Mouse (Mus musculus): ENCODE results near the gene Ptges. TPM values are rescaled to one million over a fixed set of nuclear protein-coding genes. Genes with fewer than 3 reads are reported as not detected.
A peak's percentile ranks its signal among the peaks of the same experiment; 100 is the strongest.
"Not testable (repeated sequence)": the region's sequence is repeated elsewhere in the genome, so short reads cannot be mapped to it uniquely, and the experiment has no call there.

Gene Ptges
- polyA plus RNA-seq, 1 experiment = 12.3 TPM

DNA sequence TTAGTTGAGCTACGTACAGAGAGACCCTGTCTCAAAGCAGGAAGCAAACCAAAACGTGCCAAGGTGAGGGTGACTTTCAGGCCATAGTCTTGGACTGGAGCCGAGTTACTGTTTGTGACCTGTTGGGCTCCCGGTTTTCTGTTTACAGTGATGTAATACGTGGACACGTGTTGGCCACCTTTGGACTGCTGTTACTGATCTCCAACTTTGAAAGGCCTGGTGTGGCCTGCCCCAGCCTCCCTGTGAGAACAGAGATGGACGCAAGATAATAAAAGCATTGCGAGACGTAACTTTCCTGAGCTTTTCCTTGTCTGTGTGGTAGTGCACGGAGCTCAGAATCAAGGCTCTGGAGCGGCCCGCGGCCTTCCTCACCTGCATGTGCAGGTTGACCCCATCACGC, 29.1 kb upstream of the Ptges start:
- Histone ChIP-seq H3K4me1 (replicated peaks; ENCODE audit: control insufficient read depth, insufficient read depth, low read length) (peaks cover 11% of the 10 kb centered on the region), H3K27ac (ENCODE audit: control insufficient read depth, insufficient read depth, low read length) (no peak overlapping the region), H3K4me3 (ENCODE audit: control insufficient read depth, insufficient read depth, low read length) (no peak overlapping the region), H3K27me3 (ENCODE audit: control insufficient read depth, insufficient read depth, low read length) (no peaks in the 10 kb centered on the region), H3K36me3 (ENCODE audit: control insufficient read depth, insufficient read depth, low read length) (peaks cover 59% of the 10 kb centered on the region)
- no peak for TF ChIP-seq CTCF (IDR thresholded peaks at IDR 0.05; ENCODE audit: borderline replicate concordance, control insufficient read depth, extremely low read depth, insufficient read depth, low read length, poor library complexity)
- TF ChIP-seq POLR2A (IDR thresholded peaks at IDR 0.05; ENCODE audit: control insufficient read depth, extremely low read depth, insufficient read depth, low read length, poor library complexity) = no peak
- WGBS = 94% methylated on average over 14 of the region's 14 CpGs
- no peak for DNase-seq

DNA sequence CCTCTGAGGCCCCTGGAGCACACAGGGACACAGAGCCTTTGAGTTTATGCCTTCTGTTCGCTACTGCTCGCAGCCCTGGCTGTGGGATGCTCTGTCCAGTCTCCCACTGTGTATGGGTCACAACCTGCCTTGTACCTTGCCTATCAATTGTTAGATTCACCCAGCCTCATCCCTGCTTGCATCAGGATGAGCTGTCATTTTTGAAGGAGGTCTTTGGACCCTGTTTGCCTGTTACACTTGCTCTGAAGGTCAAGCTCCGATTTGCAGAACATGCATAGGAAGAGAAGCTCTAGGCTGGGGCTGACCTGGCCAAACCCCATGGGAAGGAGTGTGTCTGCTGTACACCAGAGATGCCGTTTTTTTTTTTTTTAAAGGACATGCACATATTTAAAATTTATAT, 27.8 kb upstream of the Ptges start:
- no peak for DNase-seq
- no peak overlapping the region for H3K27ac ChIP-seq (ENCODE audit: control insufficient read depth, insufficient read depth, low read length)
- 95% methylated on average over 4 of the region's 4 CpGs for WGBS
- TF ChIP-seq CTCF (IDR thresholded peaks at IDR 0.05; ENCODE audit: borderline replicate concordance, control insufficient read depth, extremely low read depth, insufficient read depth, low read length, poor library complexity) = no peak
- no peak for TF ChIP-seq POLR2A (IDR thresholded peaks at IDR 0.05; ENCODE audit: control insufficient read depth, extremely low read depth, insufficient read depth, low read length, poor library complexity)
- no peaks in the 10 kb centered on the region for H3K27me3 ChIP-seq (ENCODE audit: control insufficient read depth, insufficient read depth, low read length)
- H3K36me3 ChIP-seq (ENCODE audit: control insufficient read depth, insufficient read depth, low read length) = peaks cover 49% of the 10 kb centered on the region
- no peak overlapping the region for H3K4me3 ChIP-seq (ENCODE audit: control insufficient read depth, insufficient read depth, low read length)
- H3K4me1 ChIP-seq (replicated peaks; ENCODE audit: control insufficient read depth, insufficient read depth, low read length) = peaks cover 17% of the 10 kb centered on the region

DNA sequence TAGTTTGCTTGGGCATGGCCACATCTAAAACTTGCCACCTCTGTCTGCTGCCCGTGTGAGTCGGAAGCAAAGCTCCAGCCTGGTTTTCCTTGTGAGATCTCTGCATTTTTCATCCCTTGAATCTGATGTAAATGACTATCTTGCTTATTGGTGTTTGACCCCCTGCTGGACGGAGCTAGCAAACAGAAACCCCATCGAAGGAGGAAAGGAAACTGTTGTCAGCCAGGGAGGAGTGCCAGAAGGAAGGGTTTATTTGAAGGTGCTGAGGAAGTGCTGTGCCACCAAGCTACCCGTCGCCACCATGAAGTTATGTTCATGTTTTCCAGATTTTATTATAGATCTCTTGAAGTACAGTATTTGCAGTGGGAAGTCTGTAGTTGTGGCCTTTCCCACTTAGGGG, 25.1 kb upstream of the Ptges start:
- 44% methylated on average over 6 of the region's 6 CpGs for WGBS
- peaks cover 35% of the 10 kb centered on the region for H3K36me3 ChIP-seq (ENCODE audit: control insufficient read depth, insufficient read depth, low read length)
- TF ChIP-seq CTCF (IDR thresholded peaks at IDR 0.05; ENCODE audit: borderline replicate concordance, control insufficient read depth, extremely low read depth, insufficient read depth, low read length, poor library complexity) (no peak), POLR2A (IDR thresholded peaks at IDR 0.05; ENCODE audit: control insufficient read depth, extremely low read depth, insufficient read depth, low read length, poor library complexity) (no peak)

DNA sequence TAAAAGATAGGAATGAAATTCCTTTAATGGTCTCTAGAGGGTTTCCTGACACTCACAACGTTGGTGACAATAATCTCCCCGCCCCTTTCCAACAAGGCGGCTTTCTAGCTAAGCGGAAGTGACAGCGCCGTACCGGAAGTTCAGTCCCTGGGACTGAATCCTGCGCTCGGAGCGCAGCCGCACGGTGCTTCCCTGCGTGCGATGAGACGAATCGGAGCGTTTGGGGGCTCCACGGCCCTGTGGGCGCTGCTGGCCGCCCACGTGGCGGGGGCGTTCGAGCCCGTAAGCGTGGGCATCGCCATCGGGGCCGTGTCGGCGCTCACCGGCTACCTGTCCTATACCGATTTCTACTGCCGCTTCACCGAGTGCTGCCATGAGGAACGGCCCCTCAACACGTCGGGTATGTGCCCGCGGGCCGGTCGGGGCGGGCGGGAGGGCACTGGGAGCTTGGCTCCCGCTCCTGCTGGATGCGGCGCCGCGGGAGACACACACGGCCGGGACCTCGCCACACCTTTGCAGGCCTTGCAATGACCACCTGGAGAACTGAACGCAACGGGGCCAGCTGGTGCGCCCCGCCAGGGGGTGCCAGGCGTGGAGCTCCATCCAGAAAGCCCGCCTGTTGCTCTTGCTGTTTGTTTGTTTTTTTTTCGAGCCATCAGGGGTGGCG, 23.3 kb upstream of the Ptges start, which contains the start of gene Tor1b:
Gene Tor1b, plus strand, starts transcription at position 136 of the 667 bp plus-strand sequence.
- peak; percentile 81 for DNase-seq
- H3K27me3 ChIP-seq (ENCODE audit: control insufficient read depth, insufficient read depth, low read length) = no peaks in the 10 kb centered on the region
- TF ChIP-seq POLR2A (IDR thresholded peaks at IDR 0.05; ENCODE audit: control insufficient read depth, extremely low read depth, insufficient read depth, low read length, poor library complexity) (peak; percentile 95), CTCF (IDR thresholded peaks at IDR 0.05; ENCODE audit: borderline replicate concordance, control insufficient read depth, extremely low read depth, insufficient read depth, low read length, poor library complexity) (0 out of 2 replicates have a peak, but pooled peaks have one; percentile 37)
- peaks cover 19% of the 10 kb centered on the region for H3K4me1 ChIP-seq (replicated peaks; ENCODE audit: control insufficient read depth, insufficient read depth, low read length)
- WGBS = under 1% methylated on average over 60 of the region's 60 CpGs
- no peak within 1 kb of the TSS for H3K27ac ChIP-seq (ENCODE audit: control insufficient read depth, insufficient read depth, low read length)
- peak within 1 kb of the TSS; percentile 55 for H3K4me3 ChIP-seq (ENCODE audit: control insufficient read depth, insufficient read depth, low read length)
- H3K36me3 ChIP-seq (ENCODE audit: control insufficient read depth, insufficient read depth, low read length) = peaks cover 17% of the 10 kb centered on the region

More for the DNA sequence above, 25.1 kb upstream of the Ptges start:
- H3K4me3 ChIP-seq (ENCODE audit: control insufficient read depth, insufficient read depth, low read length) = no peak overlapping the region
- no peak for DNase-seq
- H3K4me1 ChIP-seq (replicated peaks; ENCODE audit: control insufficient read depth, insufficient read depth, low read length) = peaks cover 19% of the 10 kb centered on the region
- no peak overlapping the region for H3K27ac ChIP-seq (ENCODE audit: control insufficient read depth, insufficient read depth, low read length)
- no peaks in the 10 kb centered on the region for H3K27me3 ChIP-seq (ENCODE audit: control insufficient read depth, insufficient read depth, low read length)

DNA sequence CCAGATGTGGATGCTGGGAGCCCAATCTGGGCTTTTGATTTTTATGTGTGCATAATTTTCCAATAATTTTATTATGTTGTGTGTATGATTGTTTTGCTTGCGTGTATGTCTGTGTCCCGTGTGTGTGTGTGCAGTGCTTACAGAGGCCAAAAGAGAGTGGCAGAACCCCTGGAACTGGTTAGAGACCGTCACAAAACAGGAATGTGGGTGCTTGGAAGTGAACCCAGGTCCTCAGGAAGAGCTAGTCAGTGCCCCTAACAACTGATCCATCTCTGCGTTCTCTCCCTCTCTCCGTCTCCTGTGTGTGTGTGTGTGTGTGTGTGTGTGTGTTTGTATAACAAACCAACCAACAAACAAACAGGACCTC, 22.8 kb upstream of the Ptges start:
- DNase-seq = no peak
- Histone ChIP-seq H3K36me3 (ENCODE audit: control insufficient read depth, insufficient read depth, low read length) (peaks cover 12% of the 10 kb centered on the region), H3K4me1 (replicated peaks; ENCODE audit: control insufficient read depth, insufficient read depth, low read length) (peaks cover 19% of the 10 kb centered on the region), H3K27me3 (ENCODE audit: control insufficient read depth, insufficient read depth, low read length) (no peaks in the 10 kb centered on the region), H3K4me3 (ENCODE audit: control insufficient read depth, insufficient read depth, low read length) (no peak overlapping the region), H3K27ac (ENCODE audit: control insufficient read depth, insufficient read depth, low read length) (no peak overlapping the region)
- TF ChIP-seq POLR2A (IDR thresholded peaks at IDR 0.05; ENCODE audit: control insufficient read depth, extremely low read depth, insufficient read depth, low read length, poor library complexity) = no peak
- TF ChIP-seq CTCF (IDR thresholded peaks at IDR 0.05; ENCODE audit: borderline replicate concordance, control insufficient read depth, extremely low read depth, insufficient read depth, low read length, poor library complexity) = no peak
- 50% methylated on average over 5 of the region's 5 CpGs for WGBS

DNA sequence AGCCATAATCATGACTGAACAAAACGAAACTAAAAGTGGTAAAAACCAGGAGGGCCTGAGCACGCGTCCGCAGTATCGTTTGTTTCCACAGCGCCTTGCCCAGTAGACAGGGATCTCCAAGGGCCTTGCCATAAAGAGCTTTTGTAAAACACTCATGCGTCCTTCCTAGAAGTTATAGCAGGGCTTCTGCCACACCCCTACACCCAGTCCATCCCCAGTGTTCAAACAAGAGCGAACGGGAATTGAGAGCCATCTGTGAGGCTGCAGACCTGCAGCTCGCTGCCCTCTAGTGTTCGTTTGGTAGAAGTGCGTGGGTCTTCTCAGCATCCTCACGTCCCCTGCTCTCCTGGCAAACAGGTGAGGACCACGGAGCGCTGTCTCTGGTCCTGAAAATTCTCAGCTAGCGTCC, 12.9 kb upstream of the Ptges start:
- WGBS = 2% methylated on average over 16 of the region's 16 CpGs
- H3K27me3 ChIP-seq (ENCODE audit: control insufficient read depth, insufficient read depth, low read length) = no peaks in the 10 kb centered on the region
- no peaks in the 10 kb centered on the region for H3K36me3 ChIP-seq (ENCODE audit: control insufficient read depth, insufficient read depth, low read length)
- H3K4me3 ChIP-seq (ENCODE audit: control insufficient read depth, insufficient read depth, low read length) = peak overlapping the region; percentile 77
- DNase-seq = peak; percentile 73
- no peak overlapping the region for H3K27ac ChIP-seq (ENCODE audit: control insufficient read depth, insufficient read depth, low read length)
- TF ChIP-seq POLR2A (IDR thresholded peaks at IDR 0.05; ENCODE audit: control insufficient read depth, extremely low read depth, insufficient read depth, low read length, poor library complexity) = no peak
- peak; percentile 94 for TF ChIP-seq CTCF (IDR thresholded peaks at IDR 0.05; ENCODE audit: borderline replicate concordance, control insufficient read depth, extremely low read depth, insufficient read depth, low read length, poor library complexity)
- 0 out of 2 replicates have a peak, but pooled peaks cover 2% of the 10 kb centered on the region for H3K4me1 ChIP-seq (replicated peaks; ENCODE audit: control insufficient read depth, insufficient read depth, low read length)

DNA sequence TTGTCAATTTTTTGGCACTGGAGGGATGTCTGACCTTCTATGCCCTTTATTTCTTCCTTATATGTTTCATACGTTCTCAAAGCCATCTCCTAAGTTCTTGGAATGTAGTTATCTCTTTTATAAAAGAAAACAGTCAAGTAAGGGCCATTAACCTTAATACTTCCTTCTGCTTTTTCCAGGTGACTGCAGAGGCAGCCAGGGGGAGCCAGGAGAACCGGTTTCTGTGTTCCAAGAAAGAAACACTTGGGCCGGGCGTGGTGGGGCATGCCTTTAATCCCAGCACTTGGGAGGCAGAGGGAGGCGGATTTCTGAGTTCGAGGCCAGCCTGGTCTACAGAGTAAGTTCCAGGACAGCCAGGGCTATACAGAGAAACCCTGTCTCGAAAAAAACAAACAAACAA, 12.5 kb upstream of the Ptges start:
- H3K27ac ChIP-seq (ENCODE audit: control insufficient read depth, insufficient read depth, low read length); H3K36me3 ChIP-seq (ENCODE audit: control insufficient read depth, insufficient read depth, low read length); H3K4me3 ChIP-seq (ENCODE audit: control insufficient read depth, insufficient read depth, low read length); H3K4me1 ChIP-seq (replicated peaks; ENCODE audit: control insufficient read depth, insufficient read depth, low read length); H3K27me3 ChIP-seq (ENCODE audit: control insufficient read depth, insufficient read depth, low read length); DNase-seq: not testable (repeated sequence)
- WGBS = 15% methylated on average over 7 of the region's 7 CpGs

Data from thymus, adult 2 months (tissue).